Mouse (Mus musculus): ENCODE measurements around the gene Vmn1r193. TPM values are rescaled to one million over a fixed set of nuclear protein-coding genes. Genes with fewer than 3 reads are reported as not detected.
"Not testable (repeated sequence)": the region's sequence is repeated elsewhere in the genome, so short reads cannot be mapped to it uniquely, and the experiment has no call there.

Gene Vmn1r193
- total RNA-seq (2021) = not detected
- long read RNA-seq, experiment 1 = 0 reads
- long read RNA-seq, experiment 2 = 0 reads

GRCm38 (mm10) chr13:22223060-22223459, at the start of gene Vmn1r193:
Gene Vmn1r193 (minus strand): TSS chr13:22223160.
- not testable (repeated sequence) for DNase-seq

- no peak for DNase-seq
These were observed 48.8 kb upstream of the Vmn1r193 start for GRCm38 (mm10) chr13:22271721-22272120.

- DNase-seq = not testable (repeated sequence)
These were observed 47.3 kb upstream of the Vmn1r193 start, which contains the start of gene Vmn1r195 for GRCm38 (mm10) chr13:22270222-22270621. Gene Vmn1r195 (plus strand): TSS chr13:22270522.

- no peak for DNase-seq
These were observed 21.0 kb upstream of the Vmn1r193 start, which contains the start of gene Vmn1r194 for GRCm38 (mm10) chr13:22243915-22244314. Gene Vmn1r194 (plus strand): TSS chr13:22244215.

- not testable (repeated sequence) for DNase-seq
These were observed 30.2 kb downstream of the Vmn1r193 start for GRCm38 (mm10) chr13:22192756-22193155.

- no peak for DNase-seq
These were observed 31.9 kb downstream of the Vmn1r193 start, which contains the start of gene Vmn1r192 for GRCm38 (mm10) chr13:22191041-22191440. Gene Vmn1r192 (minus strand): TSS chr13:22191141.

- no peak for DNase-seq
These were observed 32.6 kb downstream of the Vmn1r193 start for GRCm38 (mm10) chr13:22190385-22190784.

GRCm38 (mm10) chr13:22189313-22189712, 33.6 kb downstream of the Vmn1r193 start:
- no peak for DNase-seq

GRCm38 (mm10) chr13:22183869-22184268, 39.1 kb downstream of the Vmn1r193 start, which contains the start of gene Vmn1r191:
Gene Vmn1r191 (minus strand): TSS chr13:22183969.
- DNase-seq = no peak

- DNase-seq = no peak
These were observed 54.5 kb downstream of the Vmn1r193 start for GRCm38 (mm10) chr13:22168416-22168815.

Small RNAs within 50 kb of the gene (microRNA-seq; reads per million reads assigned to microRNA genes)
- gene Gm23282 (ENCODE audit: borderline replicate concordance in 2 of 2) (0 reads per million in 2 experiments), gene Gm25084 (ENCODE audit: borderline replicate concordance in 2 of 2) (0 reads per million in 2 experiments)

Other genes with a start within 250 kb of the Vmn1r193 start
- not detected for gene Pom121l2, start 242.0 kb downstream of the Vmn1r193 start, total RNA-seq (2021)
- gene Prss16, start 213.4 kb downstream of the Vmn1r193 start, total RNA-seq (2021) = not detected
- gene Hist1h2ah, start 187.6 kb downstream of the Vmn1r193 start, total RNA-seq (2021) = 1 to 10 TPM; 2.9 to 7.7 TPM
- 10 to 100 TPM; 13.9 to 29.0 TPM for gene Hist1h2bk, start 187.3 kb downstream of the Vmn1r193 start, total RNA-seq (2021)
- 10 to 100 TPM; 30.9 to 31.7 TPM for gene Hist1h4i, start 181.8 kb downstream of the Vmn1r193 start, total RNA-seq (2021)
- gene Hist1h2ag, start 180.2 kb downstream of the Vmn1r193 start, total RNA-seq (2021) = 10 to 100 TPM in 1 of 2 experiments, 1 to 10 TPM in 1; 3.5 to 16.1 TPM
- gene Hist1h2bj, start 179.9 kb downstream of the Vmn1r193 start, total RNA-seq (2021) = 10 to 100 TPM in 1 of 2 experiments, 1 to 10 TPM in 1; 5.3 to 14.5 TPM
- gene Vmn1r188, start 138.7 kb downstream of the Vmn1r193 start, total RNA-seq (2021) = not detected
- not detected for gene Vmn1r189, start 117.3 kb downstream of the Vmn1r193 start, total RNA-seq (2021)
- not detected for gene Vmn1r191, start 39.2 kb downstream of the Vmn1r193 start, total RNA-seq (2021)
- not detected for gene Vmn1r192, start 32.0 kb downstream of the Vmn1r193 start, total RNA-seq (2021)
- gene Vmn1r194, start 21.1 kb upstream of the Vmn1r193 start, total RNA-seq (2021) = not detected
- gene Vmn1r195, start 47.4 kb upstream of the Vmn1r193 start, total RNA-seq (2021) = not detected
- gene Vmn1r196, start 66.8 kb upstream of the Vmn1r193 start, total RNA-seq (2021) = not detected
- not detected for gene Vmn1r197, start 101.4 kb upstream of the Vmn1r193 start, total RNA-seq (2021)
- gene Vmn1r198, start 127.2 kb upstream of the Vmn1r193 start, total RNA-seq (2021) = not detected
- not detected for gene Vmn1r199, start 156.7 kb upstream of the Vmn1r193 start, total RNA-seq (2021)
- not detected for gene Vmn1r200, start 167.2 kb upstream of the Vmn1r193 start, total RNA-seq (2021)
- not detected for gene Vmn1r201, start 248.8 kb upstream of the Vmn1r193 start, total RNA-seq (2021)

Measured in gastrocnemius, postnatal 25 days (tissue).